Mouse (Mus musculus) adrenal gland, postnatal 25 days (tissue): ENCODE results near the gene Meox2. TPM values are rescaled to one million over a fixed set of nuclear protein-coding genes. Genes with fewer than 3 reads are reported as not detected.

ENCODE experiments used
- total RNA-seq: library from RNA; stranded (reverse); gene quantifications from 2 replicates; pipeline ENCODE4 v1.2.3, GENCODE M21; 2021

Meox2 gene
- total RNA-seq, 1 experiment from 2014 or later, result 1.6 TPM

Other genes starting within 250 kb of the Meox2 start
- 5.4 and 5.9 TPM in 2 replicates for gene Agmo, start 133.1 kb downstream of the Meox2 start, total RNA-seq